Mouse (Mus musculus): ENCODE measurements at regions not wholly inside any gene's neighbourhood (a gene's known extent, or its start where the extent isn't known, plus 50 kb on each side); places are given as distances from the start of the nearest gene placed in this dataset.

GRCm38 (mm10) chr1:80062121-80062520 is 156.2 kb downstream of the Fam124b start:
- no peak for TF ChIP-seq CTCF (IDR thresholded peaks at IDR 0.05; ENCODE audit: low read depth)
- TF ChIP-seq EP300 (IDR thresholded peaks at IDR 0.05; ENCODE audit: low read depth): no peak

All from heart, postnatal 0 days (tissue).